Mouse (Mus musculus): ENCODE measurements around the gene Arel1. TPM values are rescaled to one million over a fixed set of nuclear protein-coding genes. Genes with fewer than 3 reads are reported as not detected.

Arel1 gene
- 18.5 and 21.5 TPM in 2 replicates for polyA plus RNA-seq (2016; fragmentation: Nextera tagmentation; extraction: Ambion mirVana)

DNA sequence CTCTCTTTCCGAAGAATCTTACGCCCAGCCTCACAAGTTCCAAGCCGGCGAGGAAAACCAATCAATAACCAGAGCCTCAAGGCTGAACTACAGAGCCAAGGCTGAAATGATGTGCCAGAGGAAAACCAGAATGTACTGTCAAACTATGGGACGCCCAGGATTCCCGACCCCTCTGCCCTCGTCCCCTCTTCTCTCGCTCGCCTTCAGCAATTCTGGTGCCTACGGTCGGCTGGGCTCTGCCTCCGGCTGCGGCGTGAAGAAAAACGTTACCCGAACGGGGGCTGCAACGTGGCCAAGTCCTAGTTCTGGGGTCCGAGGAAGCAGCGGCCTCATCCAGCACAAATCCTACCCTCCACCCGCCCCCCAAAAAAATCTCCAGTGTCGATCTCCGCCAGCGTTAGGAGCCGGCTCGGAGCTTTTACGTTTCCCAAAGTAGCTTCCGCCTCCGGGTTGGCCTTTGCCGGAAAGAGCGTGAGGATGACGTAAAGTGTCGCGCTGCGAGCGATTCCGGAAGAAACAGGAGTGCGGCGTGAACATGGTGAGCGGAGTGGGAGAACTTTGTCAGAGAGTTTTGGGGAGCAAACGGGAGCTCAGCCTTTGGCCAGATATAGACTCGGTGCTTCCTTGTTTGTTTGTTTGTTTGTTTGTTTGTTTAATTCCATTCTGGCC, at the start of gene Arel1, which contains the start of gene Fcf1:
Gene Arel1 (minus strand): TSS at position 473 of the 669 bp plus-strand sequence.
Gene Fcf1 (plus strand): TSS at position 470 of the 669 bp plus-strand sequence.
- no peaks in the 10 kb centered on the region for H3K9me3 ChIP-seq
- peak; percentile 89 for DNase-seq (ENCODE audit: low spot score)
- H3K27me3 ChIP-seq (ENCODE audit: insufficient read depth, poor library complexity, severe bottlenecking): no peaks in the 10 kb centered on the region
- WGBS: under 1% methylated on average over 42 of the region's 42 CpGs
- peak within 1 kb of the TSS; percentile 90 for H3K27ac ChIP-seq
- H3K4me1 ChIP-seq (replicated peaks): peaks cover 18% of the 10 kb centered on the region
- peak within 1 kb of the TSS; percentile 85 for H3K4me3 ChIP-seq
- H3K36me3 ChIP-seq: peaks cover 28% of the 10 kb centered on the region

DNA sequence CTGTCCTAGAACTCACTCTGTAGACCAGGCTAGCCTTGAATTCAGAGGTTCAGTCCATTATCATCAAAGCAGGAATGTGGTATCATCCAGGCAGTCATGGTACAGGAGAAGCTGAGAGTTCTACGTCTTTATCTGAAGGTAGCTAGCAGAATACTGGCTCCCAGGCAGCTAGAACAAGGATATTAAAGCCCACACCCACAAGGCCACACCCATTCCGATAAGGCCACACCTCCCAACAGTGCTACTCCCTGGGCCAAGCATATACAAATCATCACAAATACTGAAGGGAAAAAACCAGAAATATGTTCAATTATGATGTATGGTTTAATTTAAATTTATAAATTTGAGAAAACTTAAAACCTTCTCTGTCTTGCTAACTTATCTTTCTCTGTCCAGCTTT, 41.5 kb upstream of the Arel1 start:
- no peak overlapping the region for H3K27ac ChIP-seq
- H3K9me3 ChIP-seq: no peaks in the 10 kb centered on the region
- 95% methylated on average over 2 of the region's 2 CpGs for WGBS
- DNase-seq (ENCODE audit: low spot score): no peak
- no peaks in the 10 kb centered on the region for H3K27me3 ChIP-seq (ENCODE audit: insufficient read depth, poor library complexity, severe bottlenecking)
- H3K4me3 ChIP-seq: no peak overlapping the region
- H3K36me3 ChIP-seq: peaks cover 80% of the 10 kb centered on the region
- H3K4me1 ChIP-seq (replicated peaks): no peaks in the 10 kb centered on the region

DNA sequence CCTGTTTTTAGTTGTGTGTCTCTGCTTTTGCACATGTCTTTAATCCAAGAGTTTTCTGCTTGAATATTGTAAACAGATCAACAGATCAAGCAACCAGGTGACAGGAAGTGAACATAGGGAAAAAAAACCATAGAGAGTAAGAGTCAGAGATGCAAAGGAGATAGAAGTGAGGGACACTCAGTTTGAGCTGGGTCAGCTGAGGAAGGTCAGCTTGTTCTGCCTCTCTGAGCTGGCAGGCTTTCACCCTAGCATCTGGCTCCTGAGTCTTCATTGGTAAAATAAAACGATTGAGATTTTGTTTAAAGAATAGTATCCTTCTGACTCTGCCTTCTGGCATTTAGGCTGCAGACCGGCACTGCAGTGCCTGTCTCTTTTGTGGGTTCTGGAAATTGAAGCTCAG, 39.8 kb upstream of the Arel1 start:
- Histone ChIP-seq H3K27ac (no peak overlapping the region), H3K36me3 (peaks cover 76% of the 10 kb centered on the region), H3K4me3 (no peak overlapping the region), H3K9me3 (no peaks in the 10 kb centered on the region), H3K27me3 (ENCODE audit: insufficient read depth, poor library complexity, severe bottlenecking) (no peaks in the 10 kb centered on the region), H3K4me1 (replicated peaks) (no peaks in the 10 kb centered on the region)
- DNase-seq (ENCODE audit: low spot score): no peak
- 92% methylated on average over 2 of the region's 2 CpGs for WGBS

DNA sequence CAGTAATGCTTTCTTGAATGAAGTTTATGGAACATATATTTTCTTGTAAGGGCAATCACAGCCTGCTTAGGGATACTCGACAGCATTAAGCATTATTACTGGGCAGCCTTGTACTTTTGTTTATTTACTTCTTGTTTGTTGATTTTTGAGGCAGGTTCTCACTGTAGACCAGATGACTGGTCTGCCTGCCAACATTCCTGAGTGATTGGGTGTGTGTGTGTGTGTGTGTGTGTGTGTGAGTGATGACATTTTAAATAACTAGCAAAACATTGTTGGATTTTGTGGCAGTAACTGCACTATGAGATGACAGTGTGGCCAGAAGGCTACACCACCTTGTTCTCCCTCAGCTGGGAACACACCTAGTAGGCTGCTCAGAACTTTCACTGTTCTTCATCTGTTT, 39.1 kb upstream of the Arel1 start:
- Histone ChIP-seq H3K27me3 (ENCODE audit: insufficient read depth, poor library complexity, severe bottlenecking) (no peaks in the 10 kb centered on the region), H3K9me3 (no peaks in the 10 kb centered on the region), H3K4me1 (replicated peaks) (no peaks in the 10 kb centered on the region), H3K36me3 (peaks cover 76% of the 10 kb centered on the region), H3K4me3 (no peak overlapping the region), H3K27ac (no peak overlapping the region)
- 83% methylated on average over 1 of the region's 1 CpGs for WGBS
- no peak for DNase-seq (ENCODE audit: low spot score)

DNA sequence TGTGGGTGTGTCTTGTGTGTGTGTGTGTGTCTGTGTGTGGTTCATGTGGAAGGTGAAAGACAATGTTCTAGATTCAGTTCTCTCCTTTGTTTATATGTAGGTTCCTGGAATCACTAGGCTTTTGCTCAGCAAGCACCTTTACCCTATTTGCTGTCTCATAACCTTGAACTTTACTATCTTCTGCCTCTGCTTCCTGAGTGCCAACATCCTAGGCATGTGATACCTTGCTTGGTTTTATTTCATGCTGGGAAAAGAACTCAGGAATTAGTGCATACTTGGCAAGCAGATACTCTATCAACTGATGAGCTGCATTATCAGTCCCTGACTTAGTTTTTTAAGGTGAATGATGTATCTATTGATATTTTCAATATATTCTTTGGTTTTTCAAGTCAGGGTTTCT, 36.3 kb upstream of the Arel1 start:
- H3K36me3 ChIP-seq: peaks cover 76% of the 10 kb centered on the region
- DNase-seq (ENCODE audit: low spot score): no peak

DNA sequence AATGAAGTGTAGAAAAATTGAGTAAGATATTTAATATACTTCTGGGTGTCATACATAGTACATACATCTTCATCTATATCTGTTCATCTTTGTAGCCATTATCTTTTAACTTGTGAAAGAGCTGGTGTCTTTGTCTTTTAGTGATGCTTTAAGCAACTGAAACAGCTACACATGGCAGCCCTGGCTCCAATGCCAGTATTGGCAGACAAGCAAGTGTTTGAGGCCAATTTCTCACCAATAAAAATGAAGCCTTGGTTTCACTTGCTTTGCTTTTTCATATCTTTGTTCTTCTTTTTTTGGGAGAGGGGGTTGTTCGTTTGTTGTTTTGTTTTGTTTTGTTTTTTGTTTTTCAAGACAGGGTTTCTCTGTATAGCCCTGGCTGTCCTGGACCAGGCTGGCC, 35.5 kb upstream of the Arel1 start:
- Histone ChIP-seq H3K36me3 (peaks cover 77% of the 10 kb centered on the region), H3K27me3 (ENCODE audit: insufficient read depth, poor library complexity, severe bottlenecking) (no peaks in the 10 kb centered on the region), H3K4me1 (replicated peaks) (no peaks in the 10 kb centered on the region), H3K4me3 (no peak overlapping the region), H3K9me3 (no peaks in the 10 kb centered on the region; the same call in 1 of the 2 replicates), H3K27ac (no peak overlapping the region)
- 87% methylated on average over 1 of the region's 1 CpGs for WGBS
- no peak for DNase-seq (ENCODE audit: low spot score)

More for the DNA sequence above, 36.3 kb upstream of the Arel1 start:
- no peak overlapping the region for H3K4me3 ChIP-seq
- H3K27ac ChIP-seq: no peak overlapping the region
- no peaks in the 10 kb centered on the region; the same call in 1 of the 2 replicates for H3K9me3 ChIP-seq
- H3K27me3 ChIP-seq (ENCODE audit: insufficient read depth, poor library complexity, severe bottlenecking): no peaks in the 10 kb centered on the region
- H3K4me1 ChIP-seq (replicated peaks): no peaks in the 10 kb centered on the region

DNA sequence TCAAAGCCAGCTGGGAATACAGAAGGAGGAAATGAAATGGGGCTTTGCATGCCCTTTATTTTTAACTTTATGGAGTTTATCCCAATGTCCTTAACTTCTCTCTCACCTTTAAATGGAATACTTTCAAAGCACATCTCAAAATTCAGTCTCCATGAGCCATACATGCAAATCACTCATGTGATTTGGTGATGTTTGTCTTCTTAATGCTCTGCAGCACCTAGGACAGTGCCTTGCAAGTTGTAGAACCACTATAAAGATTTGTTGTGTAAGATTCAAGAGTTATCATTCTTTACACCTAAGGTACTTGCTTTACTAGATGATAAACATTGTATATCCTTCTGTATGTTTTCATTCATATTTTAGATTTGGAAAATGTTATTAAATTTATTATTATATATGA, 28.4 kb upstream of the Arel1 start:
- Histone ChIP-seq H3K27me3 (ENCODE audit: insufficient read depth, poor library complexity, severe bottlenecking) (no peaks in the 10 kb centered on the region), H3K4me3 (peak overlapping the region; percentile 97), H3K36me3 (peaks cover 52% of the 10 kb centered on the region), H3K4me1 (replicated peaks) (peaks cover 23% of the 10 kb centered on the region), H3K27ac (no peak overlapping the region), H3K9me3 (no peaks in the 10 kb centered on the region; the same call in 1 of the 2 replicates)
- DNase-seq (ENCODE audit: low spot score): no peak

DNA sequence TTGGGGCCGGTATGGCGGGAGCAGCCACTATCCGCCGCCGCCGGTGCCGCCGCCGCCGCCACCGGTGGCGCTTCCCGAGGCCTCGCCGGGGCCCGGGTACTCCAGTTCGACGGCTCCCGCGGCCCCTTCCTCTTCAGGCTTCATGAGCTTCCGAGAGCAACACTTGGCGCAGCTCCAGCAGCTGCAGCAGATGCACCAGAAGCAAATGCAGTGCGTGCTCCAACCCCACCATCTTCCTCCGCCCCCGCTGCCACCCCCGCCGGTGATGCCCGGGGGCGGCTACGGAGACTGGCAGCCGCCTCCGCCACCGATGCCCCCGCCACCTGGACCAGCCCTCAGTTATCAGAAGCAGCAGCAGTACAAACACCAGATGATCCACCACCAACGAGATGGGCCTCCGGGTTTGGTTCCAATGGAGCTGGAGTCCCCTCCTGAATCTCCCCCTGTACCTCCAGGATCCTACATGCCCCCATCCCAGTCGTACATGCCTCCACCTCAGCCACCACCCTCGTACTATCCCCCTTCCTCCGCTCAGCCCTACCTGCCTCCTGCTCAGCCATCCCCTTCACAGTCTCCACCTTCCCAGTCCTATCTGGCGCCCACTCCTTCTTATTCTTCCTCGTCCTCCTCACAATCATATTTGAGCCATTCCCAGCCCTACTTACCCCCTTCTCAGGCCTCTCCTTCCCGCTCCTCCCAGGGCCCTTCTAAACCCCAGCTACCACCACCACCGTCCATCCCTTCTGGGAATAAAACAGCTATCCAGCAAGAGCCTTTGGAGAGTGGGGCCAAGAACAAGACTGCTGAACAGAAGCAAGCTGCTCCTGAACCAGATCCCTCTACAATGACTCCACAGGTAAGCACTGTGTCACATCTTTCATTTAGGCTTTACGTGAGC, 26.1 kb upstream of the Arel1 start:
- 1% methylated on average over 44 of the region's 44 CpGs for WGBS
- DNase-seq (ENCODE audit: low spot score): no peak
- H3K36me3 ChIP-seq: peaks cover 29% of the 10 kb centered on the region
- no peaks in the 10 kb centered on the region for H3K9me3 ChIP-seq
- peaks cover 23% of the 10 kb centered on the region for H3K4me1 ChIP-seq (replicated peaks)
- H3K27me3 ChIP-seq (ENCODE audit: insufficient read depth, poor library complexity, severe bottlenecking): no peaks in the 10 kb centered on the region
- H3K4me3 ChIP-seq: peak overlapping the region; percentile 97
- H3K27ac ChIP-seq: peak overlapping the region; percentile 95

DNA sequence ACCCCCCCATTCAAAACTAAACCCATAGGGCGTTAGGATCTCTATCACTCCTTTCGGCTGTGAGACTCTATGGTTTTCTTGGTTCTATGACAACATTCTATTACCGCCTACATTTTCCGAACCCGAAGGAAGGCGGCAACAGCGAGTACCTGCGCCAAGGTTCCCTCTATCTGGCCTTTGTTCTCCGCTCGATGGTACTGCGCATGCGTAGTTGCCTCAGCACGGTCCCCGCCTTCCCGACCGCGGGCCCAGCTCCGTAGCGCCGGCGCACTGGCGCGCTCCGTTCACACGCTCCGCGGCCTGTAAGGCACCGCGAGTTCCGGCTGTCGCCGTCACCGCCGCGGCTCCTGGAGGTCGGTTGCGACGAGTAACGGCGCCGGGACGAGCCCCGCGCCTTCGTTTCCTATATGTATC, 25.4 kb upstream of the Arel1 start, which contains the start of gene Ylpm1:
Gene Ylpm1 (plus strand): TSS at position 239 of the 414 bp plus-strand sequence.
- peak within 1 kb of the TSS; percentile 95 for H3K27ac ChIP-seq
- H3K27me3 ChIP-seq (ENCODE audit: insufficient read depth, poor library complexity, severe bottlenecking): no peaks in the 10 kb centered on the region
- peak; percentile 96 for DNase-seq (ENCODE audit: low spot score)
- H3K36me3 ChIP-seq: peaks cover 23% of the 10 kb centered on the region
- peak within 1 kb of the TSS; percentile 97 for H3K4me3 ChIP-seq
- under 1% methylated on average over 45 of the region's 45 CpGs for WGBS
- H3K4me1 ChIP-seq (replicated peaks): peaks cover 23% of the 10 kb centered on the region
- no peaks in the 10 kb centered on the region for H3K9me3 ChIP-seq

DNA sequence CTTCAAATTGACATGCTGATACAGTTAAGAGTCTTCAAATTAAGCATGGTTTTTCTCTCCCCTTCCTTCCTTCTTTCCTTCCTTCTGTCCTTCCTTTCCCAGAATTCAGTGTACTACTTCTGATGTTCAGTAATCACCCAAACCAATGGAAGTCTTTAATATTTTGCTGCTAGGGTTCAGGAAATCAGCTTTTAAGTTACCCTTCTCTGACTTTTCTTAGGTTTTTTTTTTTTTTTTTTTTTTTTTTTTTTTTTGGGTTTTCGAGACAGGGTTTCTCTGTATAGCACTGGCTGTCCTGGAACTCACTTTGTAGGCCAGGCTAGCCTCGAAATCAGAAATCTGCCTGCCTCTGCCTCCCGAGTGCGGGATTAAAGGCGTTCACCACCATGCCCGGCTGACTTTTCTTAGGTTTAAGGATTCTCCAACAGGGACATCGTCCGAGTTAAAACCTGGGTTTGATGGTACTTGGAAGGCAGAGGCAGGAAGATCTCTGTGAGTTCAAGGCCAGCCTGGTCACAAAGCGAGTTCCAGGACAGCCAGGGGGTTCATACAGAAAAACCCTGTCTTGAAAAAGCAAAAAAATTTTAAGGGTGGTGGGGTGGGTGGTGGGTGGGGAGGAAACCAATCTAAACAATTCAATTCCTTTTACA, 24.5 kb upstream of the Arel1 start:
- Histone ChIP-seq H3K4me1 (replicated peaks) (peaks cover 23% of the 10 kb centered on the region), H3K27ac (peak overlapping the region; percentile 95), H3K36me3 (peaks cover 16% of the 10 kb centered on the region), H3K27me3 (ENCODE audit: insufficient read depth, poor library complexity, severe bottlenecking) (no peaks in the 10 kb centered on the region), H3K9me3 (no peaks in the 10 kb centered on the region), H3K4me3 (peak overlapping the region; percentile 97)
- 93% methylated on average over 9 of the region's 9 CpGs for WGBS
- DNase-seq (ENCODE audit: low spot score): peak; percentile 4

DNA sequence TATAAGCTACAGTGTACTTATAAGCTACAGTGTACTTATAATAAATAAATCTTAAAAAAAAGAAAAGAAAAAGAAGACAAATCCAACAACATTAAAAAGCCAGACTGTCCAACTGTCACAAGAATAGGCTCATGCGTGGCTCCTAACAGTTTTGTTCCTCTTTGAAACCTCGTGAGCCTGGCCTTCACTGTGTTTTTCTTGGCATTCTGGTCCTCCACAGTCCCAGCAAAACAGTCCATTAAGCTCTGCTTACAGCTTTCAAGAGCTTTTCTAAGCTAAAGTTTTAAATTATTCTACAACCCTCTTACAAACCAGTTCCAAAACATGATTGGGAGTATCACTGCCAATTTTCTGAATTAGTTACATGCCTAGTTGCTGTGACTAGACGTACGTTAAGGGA, 18.8 kb upstream of the Arel1 start:
- Histone ChIP-seq H3K27ac (no peak overlapping the region), H3K27me3 (ENCODE audit: insufficient read depth, poor library complexity, severe bottlenecking) (no peaks in the 10 kb centered on the region), H3K9me3 (no peaks in the 10 kb centered on the region), H3K36me3 (peaks cover 4% of the 10 kb centered on the region), H3K4me3 (no peak overlapping the region), H3K4me1 (replicated peaks) (no peaks in the 10 kb centered on the region)
- WGBS: 78% methylated on average over 4 of the region's 4 CpGs
- no peak for DNase-seq (ENCODE audit: low spot score)

DNA sequence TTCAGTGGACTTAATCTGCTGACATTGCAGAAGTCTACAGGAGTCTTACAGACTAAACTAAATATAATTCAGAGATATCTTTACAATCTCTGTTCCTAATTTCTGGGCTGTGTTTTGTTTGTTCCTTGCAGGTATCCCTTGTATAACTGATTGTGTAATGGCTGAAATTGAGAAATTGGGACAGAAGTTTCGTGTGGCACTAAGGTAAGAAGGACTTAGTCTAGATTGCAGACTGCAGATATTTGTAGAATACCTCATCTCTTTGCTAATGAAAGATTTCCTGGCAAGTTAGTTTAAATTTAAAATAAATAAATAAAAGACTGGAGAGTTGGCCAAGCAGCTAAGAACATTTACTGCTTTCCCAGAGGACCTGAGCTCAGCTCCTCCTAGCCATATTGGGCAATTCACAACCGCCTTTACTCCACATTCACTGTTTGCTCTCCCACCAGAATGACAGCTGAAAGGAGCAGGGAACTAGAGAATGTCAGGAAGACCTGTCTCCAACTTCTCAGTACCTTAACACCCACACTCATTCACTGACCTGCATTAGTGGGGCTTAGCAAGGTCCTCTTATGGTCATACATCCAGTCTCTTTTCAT, 8.7 kb upstream of the Arel1 start:
- Histone ChIP-seq H3K27me3 (ENCODE audit: insufficient read depth, poor library complexity, severe bottlenecking) (no peaks in the 10 kb centered on the region), H3K9me3 (no peaks in the 10 kb centered on the region), H3K4me1 (replicated peaks) (no peaks in the 10 kb centered on the region), H3K4me3 (no peak overlapping the region), H3K36me3 (peaks cover 96% of the 10 kb centered on the region), H3K27ac (no peak overlapping the region)
- DNase-seq (ENCODE audit: low spot score): no peak
- WGBS: 93% methylated on average over 2 of the region's 2 CpGs

Data from hindbrain, embryonic 10.5 days (tissue).